Mouse (Mus musculus) embryo, embryonic 11.5 days (tissue): ENCODE results near the gene Obp2b.

Source experiments
- DNase-seq: peaks from one replicate; pipeline ENCODE4 v3.0.0-alpha.2; 2012; ENCODE audit warnings: low read depth, low spot score

The Obp2b gene

DNA sequence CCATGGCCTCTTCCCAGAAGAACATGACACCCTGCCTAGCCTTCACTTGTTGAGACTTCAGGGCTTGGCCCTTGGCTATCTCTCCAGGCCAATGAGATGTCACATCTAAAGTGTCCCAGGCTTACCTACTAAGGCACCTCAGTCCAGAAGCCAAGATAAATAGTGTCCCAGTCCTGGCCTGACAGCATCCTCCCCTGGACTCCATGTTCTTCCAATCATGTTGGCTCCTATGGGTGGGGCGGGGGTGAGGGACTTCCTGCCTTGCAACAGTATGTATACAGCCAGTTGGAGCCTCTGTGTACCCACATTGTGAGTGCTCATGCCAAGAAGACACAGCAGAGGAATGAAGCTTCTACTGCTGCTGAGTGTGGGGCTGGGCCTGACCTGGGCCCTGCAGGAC, 39.9 kb downstream of the Obp2b start, which contains the start of gene Lcn11:
TSS of gene Lcn11 (plus strand) at position 301 of the 400 bp plus-strand sequence.
- no peak for DNase-seq

DNA sequence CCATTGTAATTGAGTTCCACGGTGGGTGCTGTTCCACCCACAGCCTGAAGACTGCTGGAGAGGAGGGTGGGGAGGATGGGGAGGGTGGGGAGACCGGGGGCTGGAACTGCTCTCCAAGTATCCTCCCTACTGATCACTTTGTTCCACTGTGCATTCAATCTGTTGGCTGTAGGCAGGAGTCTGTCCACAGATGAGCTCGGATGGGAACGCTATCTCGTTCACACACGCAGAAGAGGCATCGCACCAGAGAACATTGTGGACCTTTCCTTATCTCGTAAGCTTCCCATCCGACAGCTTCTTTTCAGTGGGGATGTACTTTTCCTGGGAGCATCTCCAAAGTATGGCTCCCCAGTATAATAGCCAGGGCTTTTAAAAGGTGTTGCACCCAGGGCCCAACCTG, 42.3 kb downstream of the Obp2b start:
- DNase-seq, result no peak

DNA sequence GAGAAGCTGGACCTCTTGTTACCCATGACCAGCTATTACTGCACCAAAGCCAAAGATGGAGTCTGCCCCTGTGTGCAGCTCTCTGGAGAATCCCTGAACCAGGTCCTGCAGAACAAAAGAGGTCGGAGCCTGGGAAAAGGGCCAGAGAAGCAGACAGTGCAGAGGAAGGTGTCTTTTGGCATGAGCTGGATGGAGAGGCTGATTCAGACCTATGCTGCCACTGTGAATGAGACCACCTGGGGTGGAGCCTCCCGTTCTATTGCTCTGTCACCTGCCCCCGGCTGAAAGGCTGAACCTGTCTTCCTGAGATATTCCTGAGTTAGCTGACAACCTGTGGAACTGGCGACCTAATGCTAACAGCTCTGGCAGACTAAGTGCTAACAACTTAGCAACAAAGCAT, 44.1 kb downstream of the Obp2b start:
- no peak for DNase-seq

DNA sequence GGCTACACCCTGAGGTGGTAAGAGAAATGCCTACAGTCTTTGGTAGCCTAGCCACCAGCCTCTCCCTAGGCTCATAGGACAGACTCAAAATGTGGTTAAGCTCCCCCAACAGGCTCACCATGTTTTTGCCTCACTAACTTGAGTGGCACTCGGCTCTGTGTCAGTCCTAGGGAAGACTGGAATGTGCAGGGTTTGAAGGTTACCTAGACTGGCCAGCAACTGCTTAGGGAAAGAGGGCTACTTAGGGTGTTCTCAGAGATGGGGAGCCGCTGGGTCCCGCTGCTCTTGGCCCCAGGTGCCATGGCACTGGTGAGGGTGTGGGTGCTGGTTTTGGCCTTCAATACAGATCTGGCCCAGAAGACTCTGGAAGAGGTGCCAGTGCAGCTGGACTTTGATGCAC, 45.1 kb downstream of the Obp2b start, which contains the start of gene Gm13539:
TSS of gene Gm13539 (plus strand) at position 301 of the 400 bp plus-strand sequence.
- no peak for DNase-seq

DNA sequence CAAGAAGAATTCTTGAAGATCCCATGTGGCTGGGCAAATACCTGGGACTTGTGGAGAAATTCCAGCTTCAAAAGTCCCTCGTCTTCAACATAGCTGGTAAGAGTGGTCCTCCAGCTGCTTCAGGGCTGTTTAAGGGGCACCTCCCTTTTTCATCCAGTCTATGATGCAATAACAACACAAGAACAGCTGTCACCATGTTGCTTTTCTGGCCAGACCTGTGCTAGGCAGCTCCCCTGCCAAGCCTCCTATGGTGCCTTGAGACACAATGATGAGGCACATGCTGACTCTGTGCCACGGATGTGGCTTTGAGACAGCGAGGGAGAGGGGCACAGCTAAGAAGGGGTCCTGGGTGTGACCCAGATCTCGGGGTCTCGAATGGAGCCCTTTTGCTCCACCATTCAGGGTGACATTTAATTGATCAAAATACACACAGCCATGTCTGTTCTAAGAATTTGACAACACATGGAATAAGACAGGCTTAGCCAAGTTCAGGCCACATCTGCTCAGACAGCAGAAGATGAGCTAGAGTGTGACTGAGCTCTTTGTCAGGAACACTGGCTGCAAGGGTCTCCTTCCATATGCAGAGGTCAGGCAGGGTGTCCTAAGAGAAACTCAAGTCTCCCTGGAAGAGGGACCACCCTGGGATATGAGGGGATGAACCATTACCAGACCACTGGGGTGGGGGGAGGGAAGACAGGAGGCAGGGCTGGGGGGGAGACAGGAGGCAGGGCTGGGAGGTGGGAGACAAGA, 48.9 kb downstream of the Obp2b start:
- DNase-seq, result no peak

DNA sequence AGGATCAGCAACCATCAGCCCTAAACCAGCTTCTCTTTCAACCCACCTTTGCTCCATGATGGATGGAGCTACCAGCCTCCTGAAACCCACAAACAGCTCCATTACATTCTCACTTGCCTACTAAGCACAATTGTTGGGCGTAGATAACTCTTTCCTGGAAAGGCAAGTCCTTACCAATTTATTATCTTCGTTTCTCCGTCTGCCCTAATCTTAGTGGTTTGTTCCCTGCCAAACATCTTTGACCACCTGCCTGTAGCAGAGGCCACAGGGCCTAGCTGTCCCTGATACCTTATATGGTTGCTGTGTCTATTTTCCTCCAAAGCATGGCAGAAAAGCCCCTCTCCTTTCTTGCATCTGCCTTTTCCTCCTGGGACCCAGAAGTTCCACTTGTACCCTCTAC, 52.3 kb downstream of the Obp2b start:
- no peak for DNase-seq
